Mouse (Mus musculus): ENCODE results near the gene Cst12. TPM values are rescaled to one million over a fixed set of nuclear protein-coding genes. Genes with fewer than 3 reads are reported as not detected.

Cst12 gene
- polyA plus RNA-seq (2012; rRNA removed; ENCODE audit: low replicate concordance) = not detected in 2 replicates

DNA sequence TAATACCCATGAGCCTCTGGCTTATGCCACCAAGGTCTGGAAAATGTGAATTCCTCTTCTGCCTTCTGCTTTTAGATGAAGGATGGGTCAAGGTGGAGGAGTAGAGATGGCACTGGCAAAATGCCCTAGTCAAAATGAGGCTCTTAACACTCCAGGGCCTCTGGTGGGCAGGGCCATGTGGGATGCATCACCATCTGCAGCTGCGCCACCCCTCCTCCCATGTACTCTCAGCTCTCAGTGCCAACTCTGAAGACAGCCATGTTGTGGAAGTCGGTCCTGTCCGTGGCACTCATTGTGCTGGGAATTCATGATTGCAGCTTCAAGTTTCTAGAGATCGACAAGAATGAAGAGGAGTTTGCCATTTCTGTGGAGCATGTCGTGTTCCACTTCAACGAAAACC, at the start of gene Cst12:
TSS of gene Cst12 (plus strand) at position 220 of the 400 bp plus-strand sequence.

GRCm38 (mm10) chr2:148750058-148750457, 39.1 kb upstream of the Cst12 start, which contains the start of gene Cstl1:
Gene Cstl1 (plus strand): TSS chr2:148750358.

DNA sequence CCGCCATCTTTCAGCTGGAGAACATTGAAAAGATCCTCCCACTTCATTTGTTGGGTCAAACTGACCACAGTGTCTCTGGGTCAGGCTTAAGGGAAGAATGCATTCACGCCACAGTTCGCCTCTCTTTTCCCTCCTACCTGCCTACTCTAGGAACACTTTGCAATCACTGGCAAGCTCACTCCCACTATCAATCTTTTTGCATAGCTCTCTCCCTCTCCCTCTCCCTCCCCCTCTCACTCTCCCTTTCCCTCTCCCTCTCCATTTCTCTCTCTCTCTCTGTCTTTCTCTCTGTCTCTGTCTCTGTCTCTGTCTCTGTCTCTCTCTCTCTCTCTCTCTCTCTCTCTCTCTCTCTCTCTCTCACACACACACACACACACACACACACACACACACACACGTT, 17.8 kb upstream of the Cst12 start, which contains the start of gene Cst11:
TSS of gene Cst11 (minus strand) at position 101 of the 400 bp plus-strand sequence.

GRCm38 (mm10) chr2:148781709-148782108, 7.5 kb upstream of the Cst12 start, which contains the start of gene 8030411F24Rik:
Gene 8030411F24Rik (plus strand): TSS chr2:148782009.

DNA sequence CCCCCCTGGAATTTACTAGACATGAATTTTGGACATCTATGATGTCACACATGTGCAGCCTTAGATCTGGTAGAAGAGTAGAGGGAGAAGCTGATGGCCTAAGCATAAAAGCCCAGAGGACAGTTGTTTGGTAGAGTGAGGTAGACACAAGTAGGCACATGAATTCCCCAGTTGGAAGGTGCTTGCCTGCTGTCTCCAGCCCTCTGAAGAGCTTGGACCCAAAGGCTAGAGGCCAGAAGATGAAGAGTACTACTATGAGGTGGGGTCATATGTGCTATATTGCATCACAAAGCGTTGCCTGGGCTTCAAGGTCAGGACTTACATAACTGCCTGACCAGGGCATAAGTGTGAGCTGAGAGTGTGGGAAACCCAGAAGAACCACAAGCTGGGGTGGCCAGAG, 9.3 kb downstream of the Cst12 start, which contains the start of gene Cst8:
TSS of gene Cst8 (plus strand) at position 301 of the 400 bp plus-strand sequence.

GRCm38 (mm10) chr2:148819909-148820308, 30.7 kb downstream of the Cst12 start, which contains the start of gene Cst13:
Gene Cst13 (plus strand): TSS chr2:148820081.

DNA sequence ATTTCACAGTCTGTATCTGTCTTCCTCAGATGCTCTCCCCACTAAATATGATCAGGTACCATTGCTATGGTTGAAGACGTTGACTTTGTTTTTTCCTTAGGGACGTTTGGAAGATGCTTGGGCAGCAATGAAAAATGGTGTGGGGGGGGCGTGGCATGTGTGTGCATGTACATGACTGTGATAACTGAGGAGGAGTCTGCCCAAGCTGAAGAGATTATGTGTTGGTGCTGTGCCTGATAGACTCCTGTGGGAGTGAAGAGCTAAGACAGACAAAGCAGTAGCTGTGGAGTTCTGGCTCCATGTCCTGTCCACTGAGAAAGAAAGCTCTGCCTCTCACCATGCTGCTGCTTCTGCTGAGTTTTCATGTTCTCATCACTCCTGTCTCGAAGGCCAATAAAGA, 45.8 kb downstream of the Cst12 start, which contains the start of gene Cst9:
TSS of gene Cst9 (plus strand) at position 236 of the 400 bp plus-strand sequence.

Other genes with a start within 250 kb of the Cst12 start
- 6.1 and 8.4 TPM in 2 replicates for gene Nxt1, start 116.8 kb upstream of the Cst12 start, polyA plus RNA-seq (2012; rRNA removed; ENCODE audit: low replicate concordance)
- 2.6 and 4.0 TPM in 2 replicates for gene Gzf1, start 108.3 kb upstream of the Cst12 start, polyA plus RNA-seq (2012; rRNA removed; ENCODE audit: low replicate concordance)
- 0.06 and 0.07 TPM in 2 replicates for gene Napb, start 56.9 kb upstream of the Cst12 start, polyA plus RNA-seq (2012; rRNA removed; ENCODE audit: low replicate concordance)
- not detected in 2 replicates for gene Cstl1, start 39.0 kb upstream of the Cst12 start, polyA plus RNA-seq (2012; rRNA removed; ENCODE audit: low replicate concordance)
- not detected in 2 replicates for gene Cst11, start 17.9 kb upstream of the Cst12 start, polyA plus RNA-seq (2012; rRNA removed; ENCODE audit: low replicate concordance)
- gene 8030411F24Rik, start 7.4 kb upstream of the Cst12 start, polyA plus RNA-seq (2012; rRNA removed; ENCODE audit: low replicate concordance) = not detected in 2 replicates
- not detected in 2 replicates for gene Cst8, start 9.4 kb downstream of the Cst12 start, polyA plus RNA-seq (2012; rRNA removed; ENCODE audit: low replicate concordance)
- not detected in 2 replicates for gene Cst13, start 30.7 kb downstream of the Cst12 start, polyA plus RNA-seq (2012; rRNA removed; ENCODE audit: low replicate concordance)
- not detected in 2 replicates for gene Cst9, start 45.8 kb downstream of the Cst12 start, polyA plus RNA-seq (2012; rRNA removed; ENCODE audit: low replicate concordance)
- not detected in 2 replicates for gene 9230104L09Rik, start 75.7 kb downstream of the Cst12 start, polyA plus RNA-seq (2012; rRNA removed; ENCODE audit: low replicate concordance)
- gene Cst3, start 86.3 kb downstream of the Cst12 start, polyA plus RNA-seq (2012; rRNA removed; ENCODE audit: low replicate concordance) = 303 and 431 TPM in 2 replicates
- not detected in 2 replicates for gene Gm1330, start 213.9 kb downstream of the Cst12 start, polyA plus RNA-seq (2012; rRNA removed; ENCODE audit: low replicate concordance)
- not detected in 2 replicates for gene Gm10750, start 227.9 kb downstream of the Cst12 start, polyA plus RNA-seq (2012; rRNA removed; ENCODE audit: low replicate concordance)

All from duodenum, adult 2 months (tissue).